Mouse (Mus musculus): ENCODE results near the gene Atp2a3. TPM values are rescaled to one million over a fixed set of nuclear protein-coding genes. Genes with fewer than 3 reads are reported as not detected.

The Atp2a3 gene
- 35.0 TPM for polyA plus RNA-seq (2015; fragmentation: Illumina TruSeq; extraction: RNeasy Lipid Tissue Mini Kit (QIAGEN cat#74804); ENCODE audit: insufficient read depth, low read depth, low replicate concordance)

GRCm38 (mm10) chr11:72961072-72961980 is at the start of gene Atp2a3:
Gene Atp2a3 (plus strand): TSS chr11:72961169.

DNA sequence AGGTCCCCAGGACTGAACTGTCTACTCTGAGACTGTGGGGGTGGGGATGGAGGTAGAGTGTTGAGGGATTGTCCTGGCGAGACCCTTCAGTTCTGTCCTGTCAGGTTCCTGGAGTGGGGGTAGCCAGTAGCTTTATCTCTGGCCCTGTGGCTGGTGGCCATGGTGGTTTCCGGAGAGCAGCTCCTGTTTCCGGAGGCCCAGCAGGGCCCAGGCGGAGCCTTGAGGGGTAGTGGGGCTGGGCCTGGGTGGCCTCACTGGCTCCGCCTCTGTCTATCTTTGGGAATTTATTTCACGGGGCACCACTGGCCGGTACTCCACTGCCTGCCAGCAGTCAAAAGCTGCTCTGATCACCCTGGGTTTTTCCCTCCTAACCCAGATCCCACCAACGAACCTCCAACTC is 37.8 kb downstream of the Atp2a3 start, which contains the start of gene P2rx1:
Gene P2rx1 (plus strand): TSS at position 333 of the 400 bp plus-strand sequence.

DNA sequence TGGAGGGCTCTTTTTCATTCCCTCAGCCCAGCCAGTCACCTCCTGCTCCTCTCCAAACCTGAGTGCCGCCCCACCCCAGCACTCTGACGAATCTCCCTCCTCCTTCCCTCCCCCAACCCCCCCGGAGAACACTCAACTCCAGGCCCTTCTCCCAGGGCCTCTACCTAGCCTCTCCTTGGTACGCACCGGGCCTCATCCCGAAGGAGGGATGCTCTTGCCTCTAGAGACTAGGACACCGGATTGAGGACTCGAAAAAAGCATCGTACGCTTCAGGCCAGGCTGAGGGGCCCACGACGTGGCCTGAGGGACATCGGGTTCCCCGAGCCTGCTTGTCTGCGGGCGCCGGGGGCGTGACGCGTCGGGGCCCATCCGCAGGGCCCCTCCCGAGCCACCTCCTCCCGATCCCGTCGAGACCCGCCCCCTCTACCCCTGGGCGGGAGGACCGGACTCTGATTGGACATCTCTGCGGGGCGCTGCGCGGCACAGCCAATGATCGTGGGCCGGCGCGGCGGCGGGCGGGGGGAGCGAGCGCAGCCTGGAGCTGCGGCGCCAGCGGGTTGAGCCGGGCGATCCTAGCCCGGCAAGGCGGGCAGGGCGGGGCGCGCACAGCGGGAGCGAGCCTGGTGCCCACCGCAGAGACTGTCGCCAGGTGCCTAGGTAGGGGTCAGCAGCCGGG is 57.6 kb downstream of the Atp2a3 start, which contains the start of gene Camkk1:
Gene Camkk1 (plus strand): TSS at position 538 of the 676 bp plus-strand sequence.

Other genes starting within 250 kb of the Atp2a3 start
- 3.5 TPM for gene Cyb5d2, start 165.0 kb upstream of the Atp2a3 start, polyA plus RNA-seq (2015; fragmentation: Illumina TruSeq; extraction: RNeasy Lipid Tissue Mini Kit (QIAGEN cat#74804); ENCODE audit: insufficient read depth, low read depth, low replicate concordance)
- 8.6 TPM for gene Zzef1, start 164.9 kb upstream of the Atp2a3 start, polyA plus RNA-seq (2015; fragmentation: Illumina TruSeq; extraction: RNeasy Lipid Tissue Mini Kit (QIAGEN cat#74804); ENCODE audit: insufficient read depth, low read depth, low replicate concordance)
- gene P2rx1, start 37.9 kb downstream of the Atp2a3 start, polyA plus RNA-seq (2015; fragmentation: Illumina TruSeq; extraction: RNeasy Lipid Tissue Mini Kit (QIAGEN cat#74804); ENCODE audit: insufficient read depth, low read depth, low replicate concordance), result 52.6 TPM
- gene Camkk1, start 57.8 kb downstream of the Atp2a3 start, polyA plus RNA-seq (2015; fragmentation: Illumina TruSeq; extraction: RNeasy Lipid Tissue Mini Kit (QIAGEN cat#74804); ENCODE audit: insufficient read depth, low read depth, low replicate concordance), result 6.9 TPM
- 1.5 TPM for gene Ncbp3, start 86.6 kb downstream of the Atp2a3 start, polyA plus RNA-seq (2015; fragmentation: Illumina TruSeq; extraction: RNeasy Lipid Tissue Mini Kit (QIAGEN cat#74804); ENCODE audit: insufficient read depth, low read depth, low replicate concordance)
- gene Itgae, start 129.4 kb downstream of the Atp2a3 start, polyA plus RNA-seq (2015; fragmentation: Illumina TruSeq; extraction: RNeasy Lipid Tissue Mini Kit (QIAGEN cat#74804); ENCODE audit: insufficient read depth, low read depth, low replicate concordance), result not detected
- gene Haspin, start 177.1 kb downstream of the Atp2a3 start, polyA plus RNA-seq (2015; fragmentation: Illumina TruSeq; extraction: RNeasy Lipid Tissue Mini Kit (QIAGEN cat#74804); ENCODE audit: insufficient read depth, low read depth, low replicate concordance), result not detected
- gene P2rx5, start 199.3 kb downstream of the Atp2a3 start, polyA plus RNA-seq (2015; fragmentation: Illumina TruSeq; extraction: RNeasy Lipid Tissue Mini Kit (QIAGEN cat#74804); ENCODE audit: insufficient read depth, low read depth, low replicate concordance), result not detected
- 14.7 TPM for gene Emc6, start 215.9 kb downstream of the Atp2a3 start, polyA plus RNA-seq (2015; fragmentation: Illumina TruSeq; extraction: RNeasy Lipid Tissue Mini Kit (QIAGEN cat#74804); ENCODE audit: insufficient read depth, low read depth, low replicate concordance)
- 16.3 TPM for gene Tax1bp3, start 215.9 kb downstream of the Atp2a3 start, polyA plus RNA-seq (2015; fragmentation: Illumina TruSeq; extraction: RNeasy Lipid Tissue Mini Kit (QIAGEN cat#74804); ENCODE audit: insufficient read depth, low read depth, low replicate concordance)
- 8.1 TPM for gene Ctns, start 237.9 kb downstream of the Atp2a3 start, polyA plus RNA-seq (2015; fragmentation: Illumina TruSeq; extraction: RNeasy Lipid Tissue Mini Kit (QIAGEN cat#74804); ENCODE audit: insufficient read depth, low read depth, low replicate concordance)
- 3.1 TPM for gene Shpk, start 238.3 kb downstream of the Atp2a3 start, polyA plus RNA-seq (2015; fragmentation: Illumina TruSeq; extraction: RNeasy Lipid Tissue Mini Kit (QIAGEN cat#74804); ENCODE audit: insufficient read depth, low read depth, low replicate concordance)